Mouse (Mus musculus): ENCODE data around the gene Slc25a1. TPM values are rescaled to one million over a fixed set of nuclear protein-coding genes. Genes with fewer than 3 reads are reported as not detected.

Slc25a1 gene
- total and polyA plus RNA-seq, 3 experiments = 113 to 141 (median 134) TPM

DNA sequence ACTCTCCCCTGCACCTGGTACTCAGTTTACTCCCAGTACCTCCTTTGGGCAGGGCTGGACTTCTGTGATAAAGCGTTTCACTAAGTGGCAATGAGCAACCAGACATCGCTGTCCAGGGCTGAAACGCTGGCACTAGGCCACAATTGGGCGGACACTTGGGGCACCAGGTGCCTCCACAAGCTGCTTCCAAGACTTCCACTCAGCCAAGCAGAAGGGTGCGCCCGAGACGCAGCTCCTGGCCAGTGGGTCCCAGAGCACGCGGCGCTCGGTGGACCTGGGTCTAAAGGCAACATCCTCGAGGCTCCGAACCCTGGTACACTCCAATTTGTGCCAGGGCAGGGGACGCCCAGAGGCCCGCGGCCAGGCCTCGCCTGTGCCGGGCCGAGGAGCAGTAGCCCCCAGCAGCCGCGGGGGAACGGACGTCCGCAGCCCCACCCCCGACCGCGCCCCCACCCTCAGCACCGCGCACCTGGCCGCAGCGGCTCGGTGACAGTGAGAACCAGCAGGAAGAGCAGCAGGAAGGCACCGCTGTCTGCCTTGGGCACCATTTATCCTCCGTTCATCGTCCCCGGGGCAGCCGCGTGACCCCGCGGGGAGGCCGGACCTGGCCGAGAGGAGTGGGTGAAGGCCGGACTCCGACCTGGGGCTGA is 37.0 kb downstream of the Slc25a1 start:
- dilution Hi-C loops (cut with MboI; ENCODE audit: extremely low pct_ligation_motif_present, extremely low pct_unique_long_range_greater_than_20kb, low sequenced_read_pairs) = no loop called here

DNA sequence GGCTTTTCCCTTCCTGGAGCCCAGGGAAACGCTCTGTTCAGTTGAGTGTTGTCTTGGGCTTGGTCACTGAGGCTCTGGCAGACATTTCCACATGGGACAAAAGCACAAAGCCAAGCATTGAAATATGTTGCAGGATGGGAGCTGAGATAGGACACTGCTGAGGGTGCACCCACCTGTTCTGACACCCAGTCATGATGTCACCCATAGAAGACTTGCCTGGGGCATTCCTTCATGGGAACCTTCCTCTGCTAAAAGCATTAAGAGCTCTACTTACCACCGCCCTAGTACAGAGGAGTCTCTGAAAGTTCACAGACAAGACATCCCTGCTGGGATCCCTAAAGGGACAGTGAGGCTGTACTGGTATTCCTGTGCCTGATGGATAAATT is 37.7 kb downstream of the Slc25a1 start:
- no peak overlapping the region for H3K27ac ChIP-seq (ENCODE audit: insufficient read depth, low read depth)
- in situ Hi-C loops (cut with MboI; ENCODE audit: low pct_ligation_motif_present, low pct_unique_long_range_greater_than_20kb, low sequenced_read_pairs) = no loop called here
- TF ChIP-seq NRF1 (IDR thresholded peaks at IDR 0.05; ENCODE audit: low read depth, low read length) (no peak), CHD2 (IDR thresholded peaks at IDR 0.05; ENCODE audit: low read length) (no peak), ETS1 (conservative IDR thresholded peaks at IDR 0.05; ENCODE audit: low read depth, low read length) (no peak), ZMIZ1 (IDR thresholded peaks at IDR 0.05; ENCODE audit: low read depth, low read length) (no peak), MEF2A (IDR thresholded peaks at IDR 0.05; ENCODE audit: borderline replicate concordance, low read depth, low read length) (no peak), MXI1 (IDR thresholded peaks at IDR 0.05; ENCODE audit: low read depth, low read length) (no peak), USF2 (conservative IDR thresholded peaks at IDR 0.05; ENCODE audit: low read depth, low read length) (no peak), JUND (conservative IDR thresholded peaks at IDR 0.05; ENCODE audit: low read depth, low read length) (no peak), RCOR1 (conservative IDR thresholded peaks at IDR 0.05; ENCODE audit: low read depth, low read length) (no peak), MAX (IDR thresholded peaks at IDR 0.05; ENCODE audit: low read length) (no peak)
- H3K9ac ChIP-seq (ENCODE audit: insufficient read depth, low read depth) = peak overlapping the region; percentile 98
- DNase-seq (ENCODE audit: extremely low read depth) = no peak
- H3K4me2 ChIP-seq (ENCODE audit: insufficient read depth, low read depth, poor library complexity, severe bottlenecking) = peak overlapping the region; percentile 41
- H3K36me3 ChIP-seq (replicated peaks in 1 of 2; ENCODE audit: control insufficient read depth in 1 of 2, insufficient read depth in 1 of 2, low read length in 1 of 2) = peaks cover 4 to 21% of the 10 kb centered on the region in 2 experiments
- peak overlapping the region; percentile 90 to 98 (median 93) for H3K4me3 ChIP-seq (replicated peaks in 1 of 3; ENCODE audit: low read depth in 2 of 3, low read length in 2 of 3, poor library complexity in 1 of 3)
- dilution Hi-C loops (cut with MboI; ENCODE audit: extremely low pct_ligation_motif_present, extremely low pct_unique_long_range_greater_than_20kb, low sequenced_read_pairs) = no loop called here
- H3K27me3 ChIP-seq (replicated peaks) = no peaks in the 10 kb centered on the region
- H3K4me1 ChIP-seq (ENCODE audit: control insufficient read depth in 1 of 2, insufficient read depth in 2 of 2) = peaks cover 7 to 34% of the 10 kb centered on the region in 2 experiments
- H3K9me3 ChIP-seq (replicated peaks; ENCODE audit: low read length) = no peaks in the 10 kb centered on the region
- peaks cover 26% of the 10 kb centered on the region for H3K79me2 ChIP-seq (replicated peaks; ENCODE audit: control insufficient read depth, extremely low read depth, insufficient read depth, poor library complexity, severe bottlenecking)

More for the DNA sequence above, 37.0 kb downstream of the Slc25a1 start:
- Histone ChIP-seq H3K36me3 (replicated peaks in 1 of 2; ENCODE audit: control insufficient read depth in 1 of 2, insufficient read depth in 1 of 2, low read length in 1 of 2) (peaks cover 0 to 14% of the 10 kb centered on the region in 2 experiments), H3K9ac (ENCODE audit: insufficient read depth, low read depth) (peak overlapping the region; percentile 98), H3K9me3 (replicated peaks; ENCODE audit: low read length) (no peaks in the 10 kb centered on the region), H3K79me2 (replicated peaks; ENCODE audit: control insufficient read depth, extremely low read depth, insufficient read depth, poor library complexity, severe bottlenecking) (peaks cover 25% of the 10 kb centered on the region), H3K27me3 (replicated peaks) (no peaks in the 10 kb centered on the region), H3K27ac (ENCODE audit: insufficient read depth, low read depth) (peak overlapping the region; percentile 73), H3K4me2 (ENCODE audit: insufficient read depth, low read depth, poor library complexity, severe bottlenecking) (peak overlapping the region; percentile 41), H3K4me1 (ENCODE audit: control insufficient read depth in 1 of 2, insufficient read depth in 2 of 2) (peaks cover 7 to 29% of the 10 kb centered on the region in 2 experiments), H3K4me3 (replicated peaks in 1 of 3; ENCODE audit: low read depth in 2 of 3, low read length in 2 of 3, poor library complexity in 1 of 3) (peak overlapping the region; percentile 90 to 98 (median 93))
- DNase-seq (ENCODE audit: extremely low read depth) = peak; percentile 34
- TF ChIP-seq MAX (IDR thresholded peaks at IDR 0.05; ENCODE audit: low read length) (0 out of 2 replicates have a peak, but pooled peaks have one; percentile 32), UBTF (IDR thresholded peaks at IDR 0.05; ENCODE audit: low read depth, low read length) (0 out of 2 replicates have a peak, but pooled peaks have one; percentile 62), CTCF (conservative IDR thresholded peaks at IDR 0.05 in 1 of 2, IDR thresholded peaks at IDR 0.05 in 1 of 2; ENCODE audit: low read depth in 2 of 2, low read length in 2 of 2) (no peak), MYC (IDR thresholded peaks at IDR 0.05; ENCODE audit: low read depth, low read length) (0 out of 2 replicates have a peak, but pooled peaks have one; percentile 23), MEF2A (IDR thresholded peaks at IDR 0.05; ENCODE audit: borderline replicate concordance, low read depth, low read length) (peak; percentile 44; the same call in 1 of the 2 replicates), SIN3A (IDR thresholded peaks at IDR 0.05; ENCODE audit: low read length) (peak; percentile 70), CHD1 (IDR thresholded peaks at IDR 0.05; ENCODE audit: low read depth, low read length) (0 out of 2 replicates have a peak, but pooled peaks have one; percentile 85), HCFC1 (IDR thresholded peaks at IDR 0.05; ENCODE audit: low read depth, low read length) (no peak), CHD2 (IDR thresholded peaks at IDR 0.05; ENCODE audit: low read length) (0 out of 2 replicates have a peak, but pooled peaks have one; percentile 30), ETS1 (conservative IDR thresholded peaks at IDR 0.05; ENCODE audit: low read depth, low read length) (no peak), USF1 (IDR thresholded peaks at IDR 0.05; ENCODE audit: low read depth, low read length) (no peak; the same call in 1 of the 2 replicates), MXI1 (IDR thresholded peaks at IDR 0.05; ENCODE audit: low read depth, low read length) (peak; percentile 84)
- in situ Hi-C loops (cut with MboI; ENCODE audit: low pct_ligation_motif_present, low pct_unique_long_range_greater_than_20kb, low sequenced_read_pairs) = no loop called here
